8 mouse cellular contexts compared by ENCODE assay signal in genomic region chr11:98456945-98457344, GRCm38 (mm10). TPM values are rescaled to one million over a fixed set of nuclear protein-coding genes. Genes with fewer than 3 reads are reported as not detected.
DNase-seq lines count a peak whose midpoint lies in the region; ATAC-seq lines count a peak whose summit lies in the region.

No protein-coding gene starts in this region.

- intact Hi-C loops in left cerebral cortex, postnatal 14 days (cut with DNase I), result loop anchor here (5.0 to 10.0 kb wide), 2 partner anchors 115 to 192 kb away; no protein-coding TSS in a partner anchor

- H3K4me3 ChIP-seq in lung, embryonic 15.5 days, result peak overlapping the region; percentile 59
- peak overlapping the region; percentile 62 for H3K4me3 ChIP-seq in embryonic facial prominence, embryonic 14.5 days (ENCODE audit: low read depth, low read length)
- peak overlapping the region; percentile 61 for H3K4me3 ChIP-seq in intestine, embryonic 15.5 days (replicated peaks)
- H3K4me3 ChIP-seq in neural tube, embryonic 13.5 days, result peak overlapping the region; percentile 49

- peaks cover 11% of the 10 kb centered on the region for H3K4me1 ChIP-seq in lung, embryonic 15.5 days
- H3K4me1 ChIP-seq in embryonic facial prominence, embryonic 14.5 days (ENCODE audit: control insufficient read depth, insufficient read depth, low read length), result no peaks in the 10 kb centered on the region
- H3K4me1 ChIP-seq in intestine, embryonic 15.5 days (replicated peaks), result peaks cover 6% of the 10 kb centered on the region; the same call in 1 of the 2 replicates
- peaks cover 11% of the 10 kb centered on the region for H3K4me1 ChIP-seq in neural tube, embryonic 13.5 days (replicated peaks)

- H3K9me3 ChIP-seq in lung, embryonic 15.5 days, result no peaks in the 10 kb centered on the region
- H3K9me3 ChIP-seq in embryonic facial prominence, embryonic 14.5 days (ENCODE audit: control insufficient read depth, low read length), result no peaks in the 10 kb centered on the region
- no peaks in the 10 kb centered on the region for H3K9me3 ChIP-seq in intestine, embryonic 15.5 days
- no peaks in the 10 kb centered on the region for H3K9me3 ChIP-seq in neural tube, embryonic 13.5 days

- peak overlapping the region; percentile 90 for H3K4me2 ChIP-seq in lung, embryonic 15.5 days
- H3K4me2 ChIP-seq in embryonic facial prominence, embryonic 14.5 days (ENCODE audit: low read depth, low read length), result peak overlapping the region; percentile 89
- H3K4me2 ChIP-seq in intestine, embryonic 15.5 days (replicated peaks), result peak overlapping the region; percentile 93
- H3K4me2 ChIP-seq in neural tube, embryonic 13.5 days, result peak overlapping the region; percentile 67

- peak overlapping the region; percentile 54; the same call in 1 of the 2 replicates for H3K9ac ChIP-seq in lung, embryonic 15.5 days
- peak overlapping the region; percentile 67 for H3K9ac ChIP-seq in embryonic facial prominence, embryonic 14.5 days (ENCODE audit: low read depth, low read length)
- peak overlapping the region; percentile 61; the same call in 1 of the 2 replicates for H3K9ac ChIP-seq in intestine, embryonic 15.5 days
- peak overlapping the region; percentile 71 for H3K9ac ChIP-seq in neural tube, embryonic 13.5 days

- no peak for DNase-seq in lung, postnatal 25 days (ENCODE audit: low spot score)
- DNase-seq in embryonic facial prominence, embryonic 14.5 days (ENCODE audit: low spot score), result no peak
- DNase-seq in left cerebral cortex, postnatal 14 days (ENCODE audit: low spot score in 2 of 2), result no peak
- no peak for DNase-seq in adrenal gland, postnatal 36 days
- no peak for DNase-seq in layer of hippocampus, adult 9-10 months (ENCODE audit: low spot score)

- H3K27ac ChIP-seq in lung, embryonic 15.5 days, result peak overlapping the region; percentile 41
- 0 out of 2 replicates have a peak overlapping the region, but pooled peaks have one; percentile 1 for H3K27ac ChIP-seq in embryonic facial prominence, embryonic 14.5 days (replicated peaks; ENCODE audit: low read depth, low read length)
- 0 out of 2 replicates have a peak overlapping the region, but pooled peaks have one; percentile 23 for H3K27ac ChIP-seq in intestine, embryonic 15.5 days
- peak overlapping the region; percentile 78 for H3K27ac ChIP-seq in neural tube, embryonic 13.5 days (replicated peaks)

- WGBS in lung, embryonic 15.5 days, result 20% methylated on average over 9 of the region's 9 CpGs
- WGBS in embryonic facial prominence, embryonic 14.5 days, result 28% methylated on average over 9 of the region's 9 CpGs
- WGBS in intestine, embryonic 15.5 days, result 19% methylated on average over 9 of the region's 9 CpGs
- 34% methylated on average over 9 of the region's 9 CpGs for WGBS in neural tube, embryonic 13.5 days

- ATAC-seq in lung, embryonic 15.5 days (ENCODE audit: borderline replicate concordance, extremely low read depth, low FRiP score, low TSS enrichment), result no peak
- peak; percentile 2; the same call in 1 of the 2 replicates for ATAC-seq in embryonic facial prominence, embryonic 14.5 days (ENCODE audit: low read depth)
- ATAC-seq in intestine, embryonic 15.5 days, result peak; percentile 18; the same call in 1 of the 2 replicates
- ATAC-seq in neural tube, embryonic 13.5 days (ENCODE audit: low read depth), result peak; percentile 45

- peaks cover 12% of the 10 kb centered on the region for H3K36me3 ChIP-seq in lung, embryonic 15.5 days
- no peaks in the 10 kb centered on the region for H3K36me3 ChIP-seq in embryonic facial prominence, embryonic 14.5 days (ENCODE audit: control insufficient read depth, insufficient read depth, low read length)
- H3K36me3 ChIP-seq in intestine, embryonic 15.5 days, result peaks cover 21% of the 10 kb centered on the region
- H3K36me3 ChIP-seq in neural tube, embryonic 13.5 days, result no peaks in the 10 kb centered on the region

- H3K27me3 ChIP-seq in lung, embryonic 15.5 days, result peaks cover 49% of the 10 kb centered on the region
- peaks cover 26% of the 10 kb centered on the region for H3K27me3 ChIP-seq in embryonic facial prominence, embryonic 14.5 days (replicated peaks; ENCODE audit: control insufficient read depth, insufficient read depth, low read length)
- H3K27me3 ChIP-seq in intestine, embryonic 15.5 days (replicated peaks), result peaks cover 16% of the 10 kb centered on the region
- peaks cover 41% of the 10 kb centered on the region for H3K27me3 ChIP-seq in neural tube, embryonic 13.5 days

RNA-seq across cellular contexts. Expression of gene Grb7, which starts 10.8 kb away (rescaled TPM):
- polyA plus RNA-seq in lung, embryonic 15.5 days (2015; fragmentation: Nextera tagmentation; extraction: Ambion mirVana), result 45.3 and 49.6 TPM in 2 replicates
- polyA plus RNA-seq in embryonic facial prominence, embryonic 14.5 days (2014; fragmentation: Nextera tagmentation; extraction: Ambion mirVana), result 8.3 and 8.8 TPM in 2 replicates
- polyA plus RNA-seq in intestine, embryonic 15.5 days (2015; fragmentation: Nextera tagmentation; extraction: Ambion mirVana), result 71.0 and 73.7 TPM in 2 replicates
- 0.47 and 0.80 TPM in 2 replicates for polyA plus RNA-seq in neural tube, embryonic 13.5 days (2015; fragmentation: Nextera tagmentation; extraction: Ambion mirVana)
- 1 to 10 TPM; 1.6 to 4.4 TPM for total RNA-seq in left cerebral cortex, postnatal 14 days (2021)
- not detected for total RNA-seq in adrenal gland, postnatal 36 days (2021)

RNA-seq across cellular contexts. Expression of gene Mien1, which starts 18.2 kb away (rescaled TPM):
- polyA plus RNA-seq in lung, embryonic 15.5 days (2015; fragmentation: Nextera tagmentation; extraction: Ambion mirVana), result 76.8 and 78.0 TPM in 2 replicates
- polyA plus RNA-seq in embryonic facial prominence, embryonic 14.5 days (2014; fragmentation: Nextera tagmentation; extraction: Ambion mirVana), result 92.4 and 102 TPM in 2 replicates
- 202 and 212 TPM in 2 replicates for polyA plus RNA-seq in intestine, embryonic 15.5 days (2015; fragmentation: Nextera tagmentation; extraction: Ambion mirVana)
- polyA plus RNA-seq in neural tube, embryonic 13.5 days (2015; fragmentation: Nextera tagmentation; extraction: Ambion mirVana), result 239 and 265 TPM in 2 replicates
- total RNA-seq in left cerebral cortex, postnatal 14 days (2021), result 100 to 1,000 TPM; 105 to 106 TPM
- 10 to 100 TPM; 84.0 to 84.2 TPM for total RNA-seq in adrenal gland, postnatal 36 days (2021)

RNA-seq across cellular contexts. Expression of gene Erbb2, which starts 44.7 kb away (rescaled TPM):
- 37.2 and 39.4 TPM in 2 replicates for polyA plus RNA-seq in lung, embryonic 15.5 days (2015; fragmentation: Nextera tagmentation; extraction: Ambion mirVana)
- polyA plus RNA-seq in embryonic facial prominence, embryonic 14.5 days (2014; fragmentation: Nextera tagmentation; extraction: Ambion mirVana), result 48.3 and 54.8 TPM in 2 replicates
- 31.9 and 35.1 TPM in 2 replicates for polyA plus RNA-seq in intestine, embryonic 15.5 days (2015; fragmentation: Nextera tagmentation; extraction: Ambion mirVana)
- 10.4 and 10.9 TPM in 2 replicates for polyA plus RNA-seq in neural tube, embryonic 13.5 days (2015; fragmentation: Nextera tagmentation; extraction: Ambion mirVana)
- 1 to 10 TPM; 2.0 to 3.2 TPM for total RNA-seq in left cerebral cortex, postnatal 14 days (2021)
- total RNA-seq in adrenal gland, postnatal 36 days (2021), result 1 to 10 TPM; 4.2 to 4.7 TPM

RNA-seq across cellular contexts. Expression of gene Pgap3, which starts 56.7 kb away (rescaled TPM):
- 13.0 and 14.7 TPM in 2 replicates for polyA plus RNA-seq in lung, embryonic 15.5 days (2015; fragmentation: Nextera tagmentation; extraction: Ambion mirVana)
- 9.3 and 10.5 TPM in 2 replicates for polyA plus RNA-seq in embryonic facial prominence, embryonic 14.5 days (2014; fragmentation: Nextera tagmentation; extraction: Ambion mirVana)
- polyA plus RNA-seq in intestine, embryonic 15.5 days (2015; fragmentation: Nextera tagmentation; extraction: Ambion mirVana), result 15.5 and 16.7 TPM in 2 replicates
- polyA plus RNA-seq in neural tube, embryonic 13.5 days (2015; fragmentation: Nextera tagmentation; extraction: Ambion mirVana), result 7.4 and 8.7 TPM in 2 replicates
- total RNA-seq in left cerebral cortex, postnatal 14 days (2021), result 10 to 100 TPM; 10.7 to 11.1 TPM
- total RNA-seq in adrenal gland, postnatal 36 days (2021), result 1 to 10 TPM; 4.4 to 7.2 TPM

Comparison
In these comparisons a context has a peak if more than half of its experiments do, and no peak if none do; other contexts are left out.
1. H3K27ac ChIP-seq: peak in every context shown above with its lines; median percentile 78 in neural tube, embryonic 13.5 days; 41 in lung, embryonic 15.5 days; 23 in intestine, embryonic 15.5 days; 1 in embryonic facial prominence, embryonic 14.5 days.